Mouse (Mus musculus) frontal cortex, postnatal 14 days (tissue): ENCODE measurements around the gene Grin2a.

Experiments used
- DNase-seq, 2 experiments: peaks; one replicate each; pipeline ENCODE4 v3.0.0; 2022; ENCODE audit warnings: low spot score in 2 of 2

Gene Grin2a

GRCm38 (mm10) chr16:9972705-9973104 lies 22.7 kb downstream of the Grin2a start:
- DNase-seq: no peak

GRCm38 (mm10) chr16:9964469-9964868 lies 30.9 kb downstream of the Grin2a start:
- DNase-seq: no peak

GRCm38 (mm10) chr16:9962482-9962881 lies 32.9 kb downstream of the Grin2a start:
- DNase-seq: no peak

- no peak for DNase-seq
These were observed 36.0 kb downstream of the Grin2a start for GRCm38 (mm10) chr16:9959340-9959739.

- DNase-seq: no peak
These were observed 41.1 kb downstream of the Grin2a start for GRCm38 (mm10) chr16:9954266-9954665.

GRCm38 (mm10) chr16:9953396-9953831 lies 41.9 kb downstream of the Grin2a start:
- DNase-seq: no peak

GRCm38 (mm10) chr16:9949250-9949649 lies 46.1 kb downstream of the Grin2a start:
- DNase-seq: no peak

- DNase-seq: no peak
These were observed 47.9 kb downstream of the Grin2a start for GRCm38 (mm10) chr16:9947430-9947829.

- no peak for DNase-seq
These were observed 50.5 kb downstream of the Grin2a start for GRCm38 (mm10) chr16:9944836-9945235.

- DNase-seq: no peak
These were observed 53.9 kb downstream of the Grin2a start for GRCm38 (mm10) chr16:9941306-9941930.

GRCm38 (mm10) chr16:9940716-9941115 lies 54.6 kb downstream of the Grin2a start:
- no peak for DNase-seq

GRCm38 (mm10) chr16:9910672-9911071 lies 84.7 kb downstream of the Grin2a start:
- no peak for DNase-seq

- DNase-seq: no peak
These were observed 86.1 kb downstream of the Grin2a start for GRCm38 (mm10) chr16:9909225-9909624.

- DNase-seq: no peak
These were observed 90.9 kb downstream of the Grin2a start for GRCm38 (mm10) chr16:9904443-9904842.

GRCm38 (mm10) chr16:9902680-9903463 lies 92.5 kb downstream of the Grin2a start:
- no peak for DNase-seq

- no peak for DNase-seq
These were observed 93.9 kb downstream of the Grin2a start for GRCm38 (mm10) chr16:9901433-9901832.

GRCm38 (mm10) chr16:9900996-9901395 lies 94.4 kb downstream of the Grin2a start:
- no peak for DNase-seq

- DNase-seq: no peak
These were observed 95.2 kb downstream of the Grin2a start for GRCm38 (mm10) chr16:9900196-9900595.

- DNase-seq: no peak
These were observed 96.2 kb downstream of the Grin2a start for GRCm38 (mm10) chr16:9899176-9899575.

- no peak for DNase-seq
These were observed 99.8 kb downstream of the Grin2a start for GRCm38 (mm10) chr16:9895581-9895980.

- no peak for DNase-seq
These were observed 109.2 kb downstream of the Grin2a start for GRCm38 (mm10) chr16:9886155-9886554.

- DNase-seq: no peak
These were observed 111.2 kb downstream of the Grin2a start for GRCm38 (mm10) chr16:9884141-9884540.

- no peak for DNase-seq
These were observed 112.9 kb downstream of the Grin2a start for GRCm38 (mm10) chr16:9882420-9882819.
